Mouse (Mus musculus) neural tube, embryonic 12.5 days (tissue): ENCODE results near the gene Syne3. TPM values are rescaled to one million over a fixed set of nuclear protein-coding genes. Genes with fewer than 3 reads are reported as not detected.
A peak's percentile ranks its signal among the peaks of the same experiment; 100 is the strongest.

Experiments used
- ATAC-seq: fragments of 200-750 bp; cut with Nextera tagmentation; 2 replicates; pipeline ENCODE4 v1.8.0; 2017; ENCODE audit warnings: low read depth, mild to moderate bottlenecking, moderate TSS enrichment, moderate library complexity; ENCODE audit not compliant: low FRiP score
- H3K27ac ChIP-seq: fragments of 300-500 bp; sonication (generic); 2 replicates; pipeline ENCODE4 v1.5.1; 2016
- H3K27me3 ChIP-seq: fragments of 300-500 bp; sonication (generic); replicated peaks from 2 replicates; pipeline ENCODE4 v1.6.1; 2016; ENCODE audit warnings: mild to moderate bottlenecking
- H3K36me3 ChIP-seq: fragments of 300-500 bp; sonication (generic); 2 replicates; pipeline ENCODE4 v1.6.1; 2016; ENCODE audit warnings: mild to moderate bottlenecking
- H3K4me1 ChIP-seq: fragments of 300-500 bp; sonication (generic); 2 replicates; pipeline ENCODE4 v1.6.1; 2016
- H3K4me2 ChIP-seq: fragments of 300-500 bp; sonication (generic); replicated peaks from 2 replicates; pipeline ENCODE4 v1.6.1; 2016; ENCODE audit warnings: mild to moderate bottlenecking
- H3K4me3 ChIP-seq: fragments of 300-500 bp; sonication (generic); 2 replicates; pipeline ENCODE4 v1.5.1; 2016
- H3K9ac ChIP-seq: fragments of 300-500 bp; sonication (generic); 2 replicates; pipeline ENCODE4 v1.6.1; 2016; ENCODE audit warnings: mild to moderate bottlenecking
- H3K9me3 ChIP-seq: fragments of 300-500 bp; sonication (generic); 2 replicates; pipeline ENCODE4 v1.6.1; 2016; ENCODE audit warnings: mild to moderate bottlenecking
- WGBS: fragments of 180-500 bp; shearing (Covaris S2); methylation state at CpG from one replicate; pipeline ENCODE4 v1.1.7; 2016; 5-methylcytosine and 5-hydroxymethylcytosine counted together
- polyA plus RNA-seq: library from polyadenylated mRNA; unstranded; fragments of >200 nt; fragmentation: Nextera tagmentation; extraction: Ambion mirVana; gene quantifications from 2 replicates; pipeline ENCODE4 v1.2.1, GENCODE M21; 2016

The Syne3 gene
- polyA plus RNA-seq, 1 experiment from 2014 or later = 0.06 TPM

GRCm38 (mm10) chr12:105003715-105004114, 5.9 kb downstream of the Syne3 start:
- H3K4me2 ChIP-seq = no peak overlapping the region
- no peaks in the 10 kb centered on the region for H3K9me3 ChIP-seq
- H3K9ac ChIP-seq = no peak overlapping the region
- peaks cover 11% of the 10 kb centered on the region for H3K4me1 ChIP-seq
- H3K27me3 ChIP-seq = peaks cover 18% of the 10 kb centered on the region
- H3K36me3 ChIP-seq = no peaks in the 10 kb centered on the region
- no peak for ATAC-seq
- H3K4me3 ChIP-seq = no peak overlapping the region
- H3K27ac ChIP-seq = no peak overlapping the region
- 71% methylated on average over 3 of the region's 3 CpGs for WGBS

- H3K4me3 ChIP-seq = no peak overlapping the region
- peaks cover 13% of the 10 kb centered on the region for H3K27me3 ChIP-seq
- no peaks in the 10 kb centered on the region for H3K9me3 ChIP-seq
- H3K4me2 ChIP-seq = no peak overlapping the region
- no peak overlapping the region for H3K9ac ChIP-seq
- H3K36me3 ChIP-seq = no peaks in the 10 kb centered on the region
- H3K4me1 ChIP-seq = peaks cover 6% of the 10 kb centered on the region; the same call in 1 of the 2 replicates
- ATAC-seq = no peak
- no peak overlapping the region for H3K27ac ChIP-seq
- WGBS = 52% methylated on average over 9 of the region's 9 CpGs
Observed at GRCm38 (mm10) chr12:105003158-105003557, 6.5 kb downstream of the Syne3 start.

- no peak overlapping the region for H3K9ac ChIP-seq
- peak; percentile 58; the same call in 1 of the 2 replicates for ATAC-seq
- H3K27ac ChIP-seq = no peak overlapping the region
- no peak overlapping the region for H3K4me3 ChIP-seq
- H3K4me2 ChIP-seq = no peak overlapping the region
- H3K4me1 ChIP-seq = peaks cover 6% of the 10 kb centered on the region; the same call in 1 of the 2 replicates
- H3K36me3 ChIP-seq = no peaks in the 10 kb centered on the region
- no peaks in the 10 kb centered on the region for H3K9me3 ChIP-seq
- peaks cover 6% of the 10 kb centered on the region for H3K27me3 ChIP-seq
- WGBS = 62% methylated on average over 10 of the region's 10 CpGs
Observed at GRCm38 (mm10) chr12:105002340-105003132, 7.1 kb downstream of the Syne3 start.

GRCm38 (mm10) chr12:105001317-105001716, 8.3 kb downstream of the Syne3 start:
- H3K9me3 ChIP-seq = no peaks in the 10 kb centered on the region
- no peak overlapping the region for H3K4me3 ChIP-seq
- ATAC-seq = no peak
- no peak overlapping the region for H3K9ac ChIP-seq
- peaks cover 6% of the 10 kb centered on the region; the same call in 1 of the 2 replicates for H3K4me1 ChIP-seq
- no peaks in the 10 kb centered on the region for H3K36me3 ChIP-seq
- no peaks in the 10 kb centered on the region for H3K27me3 ChIP-seq
- no peak overlapping the region for H3K4me2 ChIP-seq
- WGBS = 85% methylated on average over 9 of the region's 9 CpGs
- no peak overlapping the region for H3K27ac ChIP-seq

GRCm38 (mm10) chr12:105000487-105001283, 8.9 kb downstream of the Syne3 start:
- H3K4me1 ChIP-seq = peaks cover 6% of the 10 kb centered on the region; the same call in 1 of the 2 replicates
- H3K9ac ChIP-seq = no peak overlapping the region
- no peaks in the 10 kb centered on the region for H3K9me3 ChIP-seq
- WGBS = 80% methylated on average over 9 of the region's 9 CpGs
- H3K27me3 ChIP-seq = no peaks in the 10 kb centered on the region
- ATAC-seq = no peak
- H3K36me3 ChIP-seq = no peaks in the 10 kb centered on the region
- H3K4me2 ChIP-seq = no peak overlapping the region
- no peak overlapping the region for H3K27ac ChIP-seq
- H3K4me3 ChIP-seq = no peak overlapping the region

DNA sequence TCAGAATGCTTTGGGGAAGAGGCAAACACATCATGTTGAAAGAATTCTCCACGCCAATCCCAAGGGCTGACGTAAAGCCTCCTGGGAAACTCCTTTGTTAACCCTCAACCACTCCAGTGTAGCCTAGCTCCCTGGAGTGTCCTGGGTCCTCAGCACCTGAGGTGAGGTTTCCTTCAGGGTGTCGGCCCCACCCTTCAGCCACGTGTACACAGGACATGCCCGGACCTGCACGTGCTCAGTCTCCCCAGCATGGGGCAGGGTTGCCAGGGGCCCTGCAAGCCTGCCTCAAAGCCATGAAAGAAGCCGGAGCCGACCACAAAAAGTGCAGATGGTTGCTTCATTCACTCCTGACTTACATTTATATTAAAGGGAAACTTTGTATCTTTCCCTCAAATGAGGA, 10.4 kb downstream of the Syne3 start:
- Histone ChIP-seq H3K4me1 (peaks cover 6% of the 10 kb centered on the region; the same call in 1 of the 2 replicates), H3K27ac (no peak overlapping the region), H3K36me3 (no peaks in the 10 kb centered on the region), H3K4me2 (no peak overlapping the region), H3K9me3 (no peaks in the 10 kb centered on the region), H3K4me3 (no peak overlapping the region), H3K27me3 (no peaks in the 10 kb centered on the region), H3K9ac (no peak overlapping the region)
- WGBS = 66% methylated on average over 8 of the region's 8 CpGs
- ATAC-seq = no peak

- no peaks in the 10 kb centered on the region for H3K27me3 ChIP-seq
- H3K4me1 ChIP-seq = peaks cover 6% of the 10 kb centered on the region; the same call in 1 of the 2 replicates
- no peak for ATAC-seq
- no peaks in the 10 kb centered on the region for H3K9me3 ChIP-seq
- H3K36me3 ChIP-seq = no peaks in the 10 kb centered on the region
- no peak overlapping the region for H3K27ac ChIP-seq
- H3K4me3 ChIP-seq = no peak overlapping the region
- WGBS = 77% methylated on average over 6 of the region's 6 CpGs
- H3K4me2 ChIP-seq = no peak overlapping the region
- H3K9ac ChIP-seq = no peak overlapping the region
Observed at GRCm38 (mm10) chr12:104998541-104998940, 11.1 kb downstream of the Syne3 start.

DNA sequence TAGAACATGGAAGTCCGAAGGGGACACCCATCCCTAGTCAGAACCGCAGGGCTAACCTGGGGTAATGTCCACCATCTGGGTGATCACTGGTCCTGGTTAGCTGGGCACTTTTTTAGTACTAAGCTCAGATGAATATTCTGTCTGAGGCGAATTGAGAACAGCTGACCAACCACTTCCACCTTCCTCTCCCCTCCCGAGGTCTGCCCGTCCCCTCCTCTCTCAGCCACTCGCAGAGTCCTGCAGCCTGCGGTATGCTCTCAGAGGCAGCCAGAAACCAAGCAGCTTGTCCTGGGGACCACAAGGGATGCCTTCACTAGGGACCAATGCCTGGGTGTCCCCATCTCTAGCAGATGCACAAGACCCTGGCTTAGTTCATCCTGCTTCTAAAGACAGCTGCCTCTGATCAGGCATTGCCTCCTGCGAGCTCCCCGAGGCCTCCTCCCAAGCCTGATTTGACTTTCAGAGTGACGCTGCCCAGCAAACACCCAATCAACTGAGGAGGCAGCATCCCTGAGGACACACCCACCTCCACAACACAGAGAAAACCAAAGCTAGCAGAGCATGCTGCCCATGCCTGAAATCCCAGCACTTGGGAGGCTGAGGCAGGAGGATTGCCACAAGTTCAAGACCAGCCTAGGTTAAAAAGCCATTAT, 11.8 kb downstream of the Syne3 start:
- Histone ChIP-seq H3K4me1 (peaks cover 1% of the 10 kb centered on the region; the same call in 1 of the 2 replicates), H3K27ac (no peak overlapping the region), H3K36me3 (no peaks in the 10 kb centered on the region), H3K27me3 (no peaks in the 10 kb centered on the region), H3K9me3 (no peaks in the 10 kb centered on the region), H3K9ac (no peak overlapping the region), H3K4me3 (no peak overlapping the region), H3K4me2 (no peak overlapping the region)
- 90% methylated on average over 10 of the region's 10 CpGs for WGBS
- ATAC-seq = no peak

GRCm38 (mm10) chr12:104997159-104997558, 12.4 kb downstream of the Syne3 start:
- H3K36me3 ChIP-seq = no peaks in the 10 kb centered on the region
- H3K9ac ChIP-seq = no peak overlapping the region
- no peaks in the 10 kb centered on the region for H3K4me1 ChIP-seq
- no peak overlapping the region for H3K4me3 ChIP-seq
- H3K27me3 ChIP-seq = no peaks in the 10 kb centered on the region
- H3K27ac ChIP-seq = no peak overlapping the region
- 91% methylated on average over 10 of the region's 10 CpGs for WGBS
- H3K9me3 ChIP-seq = no peaks in the 10 kb centered on the region
- no peak overlapping the region for H3K4me2 ChIP-seq
- ATAC-seq = no peak

- H3K4me3 ChIP-seq = no peak overlapping the region
- no peak overlapping the region for H3K27ac ChIP-seq
- H3K4me2 ChIP-seq = no peak overlapping the region
- no peak overlapping the region for H3K9ac ChIP-seq
- 85% methylated on average over 9 of the region's 9 CpGs for WGBS
- no peaks in the 10 kb centered on the region for H3K36me3 ChIP-seq
- H3K9me3 ChIP-seq = no peaks in the 10 kb centered on the region
- no peaks in the 10 kb centered on the region for H3K27me3 ChIP-seq
- no peaks in the 10 kb centered on the region for H3K4me1 ChIP-seq
- no peak for ATAC-seq
Observed at GRCm38 (mm10) chr12:104996012-104996728, 13.4 kb downstream of the Syne3 start.

GRCm38 (mm10) chr12:104995259-104995876, 14.2 kb downstream of the Syne3 start:
- H3K27me3 ChIP-seq = no peaks in the 10 kb centered on the region
- H3K9me3 ChIP-seq = no peaks in the 10 kb centered on the region
- H3K4me2 ChIP-seq = no peak overlapping the region
- H3K9ac ChIP-seq = no peak overlapping the region
- ATAC-seq = no peak
- no peak overlapping the region for H3K4me3 ChIP-seq
- H3K27ac ChIP-seq = no peak overlapping the region
- no peaks in the 10 kb centered on the region for H3K4me1 ChIP-seq
- H3K36me3 ChIP-seq = no peaks in the 10 kb centered on the region
- WGBS = 89% methylated on average over 12 of the region's 12 CpGs
